Mouse (Mus musculus) lung, adult 2 months (tissue): Measurements from ENCODE around the gene Gtf2ird2.

Source experiments
- CTCF ChIP-seq: fragments of 200-500 bp; IDR thresholded peaks from 2 replicates; pipeline ENCODE4 v1.5.1; 2011; ENCODE audit warnings: mild to moderate bottlenecking, low read length, control low read depth; ENCODE audit not compliant: insufficient read depth
- POLR2A ChIP-seq: fragments of 200-500 bp; IDR thresholded peaks from 2 replicates; pipeline ENCODE4 v1.6.1; 2011; ENCODE audit warnings: low read depth, mild to moderate bottlenecking, control low read depth, low read length, borderline replicate concordance; ENCODE audit errors: extremely low read depth

DNA sequence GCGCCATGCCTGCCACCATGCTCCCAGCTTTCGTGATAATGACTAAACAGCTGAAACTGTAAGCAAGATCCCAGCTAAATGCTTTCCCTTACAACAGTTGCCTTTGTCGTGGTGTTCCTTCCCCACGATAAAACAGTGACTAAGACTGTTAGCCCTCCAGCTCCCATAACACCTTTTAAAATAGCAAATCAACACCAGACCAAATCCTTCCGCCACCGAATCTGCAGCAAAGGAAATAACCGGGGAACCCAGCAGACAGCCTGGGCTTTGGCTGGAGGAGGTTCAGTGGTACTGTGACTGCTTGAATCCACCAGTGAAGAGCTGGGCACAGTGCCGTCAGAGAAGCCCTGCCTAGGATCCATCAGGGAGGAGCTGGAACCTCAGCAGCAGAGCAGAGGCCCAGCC lies 65.4 kb downstream of the Gtf2ird2 start:
- TF ChIP-seq POLR2A (no peak), CTCF (no peak)
